Mouse (Mus musculus): ENCODE results near the gene Ucp1. TPM values are rescaled to one million over a fixed set of nuclear protein-coding genes. Genes with fewer than 3 reads are reported as not detected.

The Ucp1 gene
- total and polyA plus RNA-seq, 3 experiments, result not detected

- Histone ChIP-seq H3K27me3 (replicated peaks) (no peaks in the 10 kb centered on the region), H3K4me2 (ENCODE audit: insufficient read depth, low read depth, poor library complexity, severe bottlenecking) (no peak overlapping the region), H3K79me2 (replicated peaks; ENCODE audit: control insufficient read depth, extremely low read depth, insufficient read depth, poor library complexity, severe bottlenecking) (no peaks in the 10 kb centered on the region; the same call in 1 of the 2 replicates), H3K27ac (ENCODE audit: insufficient read depth, low read depth) (no peak overlapping the region), H3K9ac (ENCODE audit: insufficient read depth, low read depth) (no peak overlapping the region), H3K4me3 (replicated peaks in 1 of 3; ENCODE audit: low read depth in 2 of 3, low read length in 2 of 3, poor library complexity in 1 of 3) (no peak overlapping the region), H3K36me3 (replicated peaks in 1 of 2; ENCODE audit: control insufficient read depth in 1 of 2, insufficient read depth in 1 of 2, low read length in 1 of 2) (peaks cover 14 to 38% of the 10 kb centered on the region in 2 experiments), H3K4me1 (ENCODE audit: control insufficient read depth in 1 of 2, insufficient read depth in 2 of 2) (peaks cover under 1 to 16% of the 10 kb centered on the region in 2 experiments), H3K9me3 (replicated peaks; ENCODE audit: low read length) (no peaks in the 10 kb centered on the region)
- DNase-seq (ENCODE audit: extremely low read depth), result no peak
- TF ChIP-seq CHD1 (IDR thresholded peaks at IDR 0.05; ENCODE audit: low read depth, low read length), result no peak
- TF ChIP-seq CTCF (conservative IDR thresholded peaks at IDR 0.05 in 1 of 2, IDR thresholded peaks at IDR 0.05 in 1 of 2; ENCODE audit: low read depth in 2 of 2, low read length in 2 of 2), result no peak
- TF ChIP-seq JUN (IDR thresholded peaks at IDR 0.05; ENCODE audit: insufficient read depth, low read depth, low read length), result no peak
- TF ChIP-seq EP300 (IDR thresholded peaks at IDR 0.05; ENCODE audit: low read length), result no peak
- TF ChIP-seq ZNF384 (IDR thresholded peaks at IDR 0.05; ENCODE audit: low read depth, low read length), result no peak
- TF ChIP-seq NRF1 (IDR thresholded peaks at IDR 0.05; ENCODE audit: low read depth, low read length), result no peak
- TF ChIP-seq MYC (IDR thresholded peaks at IDR 0.05; ENCODE audit: low read depth, low read length), result no peak
- TF ChIP-seq GABPA (IDR thresholded peaks at IDR 0.05; ENCODE audit: insufficient replicate concordance, low read depth, low read length), result no peak
- no peak for TF ChIP-seq MAZ (IDR thresholded peaks at IDR 0.05; ENCODE audit: low read depth, low read length)
- TF ChIP-seq RCOR1 (conservative IDR thresholded peaks at IDR 0.05; ENCODE audit: low read depth, low read length), result no peak
- no peak for TF ChIP-seq IRF4 (IDR thresholded peaks at IDR 0.05; ENCODE audit: low read depth, low read length)
- TF ChIP-seq ETS1 (conservative IDR thresholded peaks at IDR 0.05; ENCODE audit: low read depth, low read length), result no peak
- TF ChIP-seq TBP (conservative IDR thresholded peaks at IDR 0.05; ENCODE audit: low read depth, low read length), result no peak
- no peak for TF ChIP-seq ZC3H11A (IDR thresholded peaks at IDR 0.05; ENCODE audit: low read depth, low read length)
- no peak for TF ChIP-seq E2F4 (IDR thresholded peaks at IDR 0.05; ENCODE audit: insufficient replicate concordance, low read depth, low read length)
- no peak for TF ChIP-seq ZKSCAN1 (IDR thresholded peaks at IDR 0.05; ENCODE audit: borderline replicate concordance, low read depth, low read length)
- TF ChIP-seq PAX5 (IDR thresholded peaks at IDR 0.05; ENCODE audit: low read length), result no peak
- TF ChIP-seq POLR2A (IDR thresholded peaks at IDR 0.05; ENCODE audit: low read depth, low read length), result no peak
- TF ChIP-seq HCFC1 (IDR thresholded peaks at IDR 0.05; ENCODE audit: low read depth, low read length), result no peak
- TF ChIP-seq ELF1 (IDR thresholded peaks at IDR 0.05; ENCODE audit: low read depth, low read length), result no peak
- dilution Hi-C loops (cut with MboI; ENCODE audit: extremely low pct_ligation_motif_present, extremely low pct_unique_long_range_greater_than_20kb, low sequenced_read_pairs) (no loop called here), in situ Hi-C loops (cut with MboI; ENCODE audit: low pct_ligation_motif_present, low pct_unique_long_range_greater_than_20kb, low sequenced_read_pairs) (no loop called here)
Observed at GRCm38 (mm10) chr8:83327889-83328288, 37.7 kb downstream of the Ucp1 start.

GRCm38 (mm10) chr8:83331567-83331898 is 41.4 kb downstream of the Ucp1 start:
- in situ Hi-C loops (cut with MboI; ENCODE audit: low pct_ligation_motif_present, low pct_unique_long_range_greater_than_20kb, low sequenced_read_pairs) (no loop called here), dilution Hi-C loops (cut with MboI; ENCODE audit: extremely low pct_ligation_motif_present, extremely low pct_unique_long_range_greater_than_20kb, low sequenced_read_pairs) (no loop called here)
- Histone ChIP-seq H3K9ac (ENCODE audit: insufficient read depth, low read depth) (peak overlapping the region; percentile 77), H3K4me2 (ENCODE audit: insufficient read depth, low read depth, poor library complexity, severe bottlenecking) (peak overlapping the region; percentile 85), H3K79me2 (replicated peaks; ENCODE audit: control insufficient read depth, extremely low read depth, insufficient read depth, poor library complexity, severe bottlenecking) (no peaks in the 10 kb centered on the region; the same call in 1 of the 2 replicates), H3K4me3 (replicated peaks in 1 of 3; ENCODE audit: low read depth in 2 of 3, low read length in 2 of 3, poor library complexity in 1 of 3) (peak overlapping the region; percentile 78 to 87 (median 84)), H3K27ac (ENCODE audit: insufficient read depth, low read depth) (no peak overlapping the region), H3K36me3 (replicated peaks in 1 of 2; ENCODE audit: control insufficient read depth in 1 of 2, insufficient read depth in 1 of 2, low read length in 1 of 2) (peaks cover 14 to 28% of the 10 kb centered on the region in 2 experiments), H3K27me3 (replicated peaks) (peaks cover 16% of the 10 kb centered on the region), H3K9me3 (replicated peaks; ENCODE audit: low read length) (no peaks in the 10 kb centered on the region), H3K4me1 (ENCODE audit: control insufficient read depth in 1 of 2, insufficient read depth in 2 of 2) (peaks cover 2 to 20% of the 10 kb centered on the region in 2 experiments)
- peak; percentile 26 for DNase-seq (ENCODE audit: extremely low read depth)
- peak; percentile 62; the same call in 1 of the 2 replicates for TF ChIP-seq SIN3A (IDR thresholded peaks at IDR 0.05; ENCODE audit: low read length)
- TF ChIP-seq KAT2A (IDR thresholded peaks at IDR 0.05; ENCODE audit: insufficient replicate concordance, low read length), result no peak
